Mouse (Mus musculus): ENCODE results near the gene Cd300c2. TPM values are rescaled to one million over a fixed set of nuclear protein-coding genes. Genes with fewer than 3 reads are reported as not detected.

The Cd300c2 gene
- polyA plus RNA-seq, 1 experiment from 2014 or later: 1.2 TPM

GRCm38 (mm10) chr11:114972726-114973125 lies 29.0 kb downstream of the Cd300c2 start:
- WGBS: 81% methylated on average over 10 of the region's 10 CpGs
- Histone ChIP-seq H3K36me3 (ENCODE audit: control insufficient read depth, insufficient read depth, low read length) (no peaks in the 10 kb centered on the region), H3K4me2 (ENCODE audit: low read length) (no peak overlapping the region), H3K9ac (replicated peaks; ENCODE audit: low read length) (no peak overlapping the region), H3K27me3 (ENCODE audit: control insufficient read depth, insufficient read depth, low read length) (no peaks in the 10 kb centered on the region), H3K27ac (replicated peaks; ENCODE audit: low read depth, low read length) (no peak overlapping the region), H3K4me1 (ENCODE audit: control insufficient read depth, insufficient read depth, low read length) (no peaks in the 10 kb centered on the region), H3K4me3 (replicated peaks; ENCODE audit: low read depth, low read length) (no peak overlapping the region), H3K9me3 (ENCODE audit: control insufficient read depth, low read length) (no peaks in the 10 kb centered on the region)
- ATAC-seq (ENCODE audit: low FRiP score, low TSS enrichment): no peak
- no peak for DNase-seq

GRCm38 (mm10) chr11:114968752-114969207 lies 32.9 kb downstream of the Cd300c2 start, which contains the start of gene Cd300c:
Cd300c (minus strand) TSS chr11:114969157.
- Histone ChIP-seq H3K4me3 (replicated peaks; ENCODE audit: low read depth, low read length) (no peak within 1 kb of the TSS), H3K27me3 (ENCODE audit: control insufficient read depth, insufficient read depth, low read length) (no peaks in the 10 kb centered on the region), H3K4me2 (ENCODE audit: low read length) (no peak within 1 kb of the TSS), H3K27ac (replicated peaks; ENCODE audit: low read depth, low read length) (no peak within 1 kb of the TSS), H3K4me1 (ENCODE audit: control insufficient read depth, insufficient read depth, low read length) (no peaks in the 10 kb centered on the region), H3K9me3 (ENCODE audit: control insufficient read depth, low read length) (no peaks in the 10 kb centered on the region), H3K36me3 (ENCODE audit: control insufficient read depth, insufficient read depth, low read length) (no peaks in the 10 kb centered on the region), H3K9ac (replicated peaks; ENCODE audit: low read length) (no peak within 1 kb of the TSS)
- 81% methylated on average over 9 of the region's 9 CpGs for WGBS
- DNase-seq (no peak), ATAC-seq (ENCODE audit: low FRiP score, low TSS enrichment) (no peak)

GRCm38 (mm10) chr11:114965182-114965828 lies 36.4 kb downstream of the Cd300c2 start:
- H3K9ac ChIP-seq (replicated peaks; ENCODE audit: low read length): no peak overlapping the region
- DNase-seq (no peak), ATAC-seq (ENCODE audit: low FRiP score, low TSS enrichment) (no peak)
- H3K4me3 ChIP-seq (replicated peaks; ENCODE audit: low read depth, low read length): no peak overlapping the region
- no peaks in the 10 kb centered on the region for H3K27me3 ChIP-seq (ENCODE audit: control insufficient read depth, insufficient read depth, low read length)
- no peak overlapping the region for H3K27ac ChIP-seq (replicated peaks; ENCODE audit: low read depth, low read length)
- H3K4me2 ChIP-seq (ENCODE audit: low read length): no peak overlapping the region
- no peaks in the 10 kb centered on the region for H3K9me3 ChIP-seq (ENCODE audit: control insufficient read depth, low read length)
- 66% methylated on average over 3 of the region's 3 CpGs for whole genome bisulfite sequencing
- no peaks in the 10 kb centered on the region for H3K36me3 ChIP-seq (ENCODE audit: control insufficient read depth, insufficient read depth, low read length)
- no peaks in the 10 kb centered on the region for H3K4me1 ChIP-seq (ENCODE audit: control insufficient read depth, insufficient read depth, low read length)

GRCm38 (mm10) chr11:114960369-114960768 lies 41.3 kb downstream of the Cd300c2 start:
- DNase-seq: no peak
- H3K27ac ChIP-seq (replicated peaks; ENCODE audit: low read depth, low read length): no peak overlapping the region
- no peaks in the 10 kb centered on the region for H3K27me3 ChIP-seq (ENCODE audit: control insufficient read depth, insufficient read depth, low read length)
- no peaks in the 10 kb centered on the region for H3K9me3 ChIP-seq (ENCODE audit: control insufficient read depth, low read length)
- no peak overlapping the region for H3K9ac ChIP-seq (replicated peaks; ENCODE audit: low read length)
- H3K4me3 ChIP-seq (replicated peaks; ENCODE audit: low read depth, low read length): no peak overlapping the region
- H3K4me2 ChIP-seq (ENCODE audit: low read length): no peak overlapping the region
- no peaks in the 10 kb centered on the region for H3K4me1 ChIP-seq (ENCODE audit: control insufficient read depth, insufficient read depth, low read length)
- no peak for ATAC-seq (ENCODE audit: low FRiP score, low TSS enrichment)
- no peaks in the 10 kb centered on the region for H3K36me3 ChIP-seq (ENCODE audit: control insufficient read depth, insufficient read depth, low read length)
- 72% methylated on average over 1 of the region's 1 CpGs for WGBS

Other genes with a start within 250 kb of the Cd300c2 start
- gene Kif19a, start 236.5 kb downstream of the Cd300c2 start, polyA plus RNA-seq (2014; fragmentation: Nextera tagmentation; extraction: Ambion mirVana): 0.88 and 0.96 TPM in 2 replicates
- gene Btbd17, start 205.9 kb downstream of the Cd300c2 start, polyA plus RNA-seq (2014; fragmentation: Nextera tagmentation; extraction: Ambion mirVana): 18.6 and 21.6 TPM in 2 replicates
- gene Gpr142, start 203.0 kb downstream of the Cd300c2 start, polyA plus RNA-seq (2014; fragmentation: Nextera tagmentation; extraction: Ambion mirVana): not detected in 2 replicates
- gene Gprc5c, start 150.7 kb downstream of the Cd300c2 start, polyA plus RNA-seq (2014; fragmentation: Nextera tagmentation; extraction: Ambion mirVana): 2.1 and 7.0 TPM in 2 replicates
- 0.72 and 1.7 TPM in 2 replicates for gene Cd300a, start 111.8 kb downstream of the Cd300c2 start, polyA plus RNA-seq (2014; fragmentation: Nextera tagmentation; extraction: Ambion mirVana)
- gene Cd300lb, start 67.5 kb downstream of the Cd300c2 start, polyA plus RNA-seq (2014; fragmentation: Nextera tagmentation; extraction: Ambion mirVana): 0.21 TPM in 1 of 2 replicates, not detected in the other
- not detected in 2 replicates for gene Cd300c, start 32.7 kb downstream of the Cd300c2 start, polyA plus RNA-seq (2014; fragmentation: Nextera tagmentation; extraction: Ambion mirVana)
- 0.08 TPM in 1 of 2 replicates, not detected in the other for gene Cd300ld, start 12.0 kb downstream of the Cd300c2 start, polyA plus RNA-seq (2014; fragmentation: Nextera tagmentation; extraction: Ambion mirVana)
- gene Cd300ld2, start 14.3 kb upstream of the Cd300c2 start, polyA plus RNA-seq (2014; fragmentation: Nextera tagmentation; extraction: Ambion mirVana): not detected in 2 replicates
- not detected in 2 replicates for gene Cd300ld4, start 25.1 kb upstream of the Cd300c2 start, polyA plus RNA-seq (2014; fragmentation: Nextera tagmentation; extraction: Ambion mirVana)
- gene Cd300ld5, start 35.9 kb upstream of the Cd300c2 start, polyA plus RNA-seq (2014; fragmentation: Nextera tagmentation; extraction: Ambion mirVana): not detected in 2 replicates
- gene Cd300ld3, start 46.5 kb upstream of the Cd300c2 start, polyA plus RNA-seq (2014; fragmentation: Nextera tagmentation; extraction: Ambion mirVana): not detected in 2 replicates
- not detected in 2 replicates for gene Cd300e, start 60.3 kb upstream of the Cd300c2 start, polyA plus RNA-seq (2014; fragmentation: Nextera tagmentation; extraction: Ambion mirVana)
- 0.26 and 0.83 TPM in 2 replicates for gene Rab37, start 89.6 kb upstream of the Cd300c2 start, polyA plus RNA-seq (2014; fragmentation: Nextera tagmentation; extraction: Ambion mirVana)
- gene Cd300lf, start 132.1 kb upstream of the Cd300c2 start, polyA plus RNA-seq (2014; fragmentation: Nextera tagmentation; extraction: Ambion mirVana): not detected in 2 replicates
- gene Slc9a3r1, start 161.5 kb upstream of the Cd300c2 start, polyA plus RNA-seq (2014; fragmentation: Nextera tagmentation; extraction: Ambion mirVana): 44.3 and 46.6 TPM in 2 replicates
- 10.9 and 14.9 TPM in 2 replicates for gene Tmem104, start 185.6 kb upstream of the Cd300c2 start, polyA plus RNA-seq (2014; fragmentation: Nextera tagmentation; extraction: Ambion mirVana)
- 17.4 and 21.2 TPM in 2 replicates for gene Nat9, start 186.0 kb upstream of the Cd300c2 start, polyA plus RNA-seq (2014; fragmentation: Nextera tagmentation; extraction: Ambion mirVana)